Mouse (Mus musculus): ENCODE results near the gene Ntmt1. TPM values are rescaled to one million over a fixed set of nuclear protein-coding genes. Genes with fewer than 3 reads are reported as not detected.

Gene Ntmt1
- polyA plus RNA-seq, 1 experiment from 2014 or later = 26.0 TPM

DNA sequence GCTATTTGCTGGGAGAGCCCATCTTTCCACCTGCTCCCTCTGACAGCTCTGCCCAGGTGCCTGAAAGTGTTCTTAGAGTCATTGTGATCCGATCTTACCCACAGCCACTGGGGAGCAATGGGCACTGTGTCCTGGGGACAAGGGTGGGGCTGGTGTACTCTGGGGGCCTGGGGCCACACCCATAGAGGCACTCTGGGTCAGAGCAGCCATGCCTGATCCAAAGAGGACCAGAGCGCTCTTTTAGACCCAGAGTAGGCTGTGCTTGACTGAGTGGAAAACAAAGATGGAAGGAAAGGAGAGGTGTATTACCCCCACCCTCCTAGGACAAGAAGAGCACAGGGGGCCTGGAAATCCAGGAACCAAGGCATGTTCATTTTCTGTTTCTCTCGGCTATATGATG, 4.0 kb upstream of the Ntmt1 start, which contains the start of gene 1700001O22Rik:
TSS of gene 1700001O22Rik (minus strand) at position 58 of the 400 bp plus-strand sequence.
- Histone ChIP-seq H3K27me3 (peaks cover 80% of the 10 kb centered on the region), H3K4me3 (replicated peaks) (no peak within 1 kb of the TSS), H3K4me2 (no peak within 1 kb of the TSS), H3K36me3 (replicated peaks) (no peaks in the 10 kb centered on the region), H3K9me3 (replicated peaks) (no peaks in the 10 kb centered on the region), H3K4me1 (replicated peaks) (peaks cover 31% of the 10 kb centered on the region), H3K9ac (no peak within 1 kb of the TSS), H3K27ac (replicated peaks) (no peak within 1 kb of the TSS)
- WGBS (ENCODE audit: insufficient replicate concordance) = 56% methylated on average over 3 of the region's 3 CpGs
- no peak for ATAC-seq (ENCODE audit: insufficient read depth)

DNA sequence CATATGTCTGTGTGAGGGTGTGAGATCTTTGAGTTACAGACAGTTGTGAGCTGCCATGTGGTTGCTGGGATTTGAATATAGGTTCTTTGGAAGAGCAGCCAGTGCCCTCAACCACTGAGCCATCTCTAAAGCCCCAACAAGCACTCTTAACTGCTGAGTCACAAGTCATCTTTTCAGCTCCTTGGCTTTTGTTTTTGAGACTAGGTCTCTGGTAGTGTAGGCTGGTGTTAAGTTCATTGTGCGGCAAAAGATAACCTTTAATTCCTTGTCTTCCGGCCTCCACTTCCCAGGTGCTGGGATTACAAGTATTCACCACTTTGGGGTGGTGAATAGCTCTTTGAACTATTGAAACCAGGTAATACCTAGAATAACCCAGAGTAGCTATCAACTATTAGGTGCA, 1.6 kb upstream of the Ntmt1 start:
- 94% methylated on average over 2 of the region's 2 CpGs for WGBS (ENCODE audit: insufficient replicate concordance)
- ATAC-seq (ENCODE audit: insufficient read depth) = no peak
- no peak overlapping the region for H3K27ac ChIP-seq (replicated peaks)
- no peak overlapping the region for H3K9ac ChIP-seq
- peaks cover 57% of the 10 kb centered on the region for H3K27me3 ChIP-seq
- no peaks in the 10 kb centered on the region for H3K9me3 ChIP-seq (replicated peaks)
- H3K4me1 ChIP-seq (replicated peaks) = peaks cover 43% of the 10 kb centered on the region
- H3K36me3 ChIP-seq (replicated peaks) = no peaks in the 10 kb centered on the region
- no peak overlapping the region for H3K4me2 ChIP-seq
- H3K4me3 ChIP-seq (replicated peaks) = no peak overlapping the region

DNA sequence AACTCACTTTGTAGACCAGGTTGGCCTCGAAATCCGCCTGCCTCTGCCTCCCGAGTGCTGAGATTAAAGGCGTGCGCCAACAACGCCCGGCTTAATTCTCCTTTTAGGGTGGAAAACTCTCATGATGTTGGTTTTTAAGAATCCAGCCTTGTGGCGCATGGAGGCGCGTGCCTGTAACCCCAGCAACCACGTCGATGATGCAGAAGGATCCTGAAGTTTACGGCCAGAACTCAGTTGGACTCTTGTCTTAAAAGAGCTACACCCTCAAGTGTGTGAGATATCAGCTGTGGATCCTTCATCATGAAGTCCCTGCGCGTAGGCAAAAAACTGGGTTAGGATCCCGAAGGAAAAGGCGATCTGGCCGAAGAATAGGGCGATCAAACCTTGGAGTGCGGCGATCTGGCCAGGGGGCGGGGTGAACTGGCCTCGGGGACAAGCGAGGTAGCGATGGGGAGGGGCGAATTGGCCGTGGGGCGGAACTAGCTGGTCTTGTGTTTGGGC, 429 bp upstream of the Ntmt1 start:
- Histone ChIP-seq H3K36me3 (replicated peaks) (peaks cover 3% of the 10 kb centered on the region; the same call in 1 of the 2 replicates), H3K9ac (peak overlapping the region; percentile 61), H3K4me1 (replicated peaks) (peaks cover 32% of the 10 kb centered on the region), H3K27me3 (peaks cover 44% of the 10 kb centered on the region), H3K4me2 (peak overlapping the region; percentile 96), H3K9me3 (replicated peaks) (no peaks in the 10 kb centered on the region), H3K4me3 (replicated peaks) (peak overlapping the region; percentile 71), H3K27ac (replicated peaks) (peak overlapping the region; percentile 67)
- 7% methylated on average over 28 of the region's 28 CpGs for WGBS (ENCODE audit: insufficient replicate concordance)
- peak; percentile 6; the same call in 1 of the 2 replicates for ATAC-seq (ENCODE audit: insufficient read depth)

DNA sequence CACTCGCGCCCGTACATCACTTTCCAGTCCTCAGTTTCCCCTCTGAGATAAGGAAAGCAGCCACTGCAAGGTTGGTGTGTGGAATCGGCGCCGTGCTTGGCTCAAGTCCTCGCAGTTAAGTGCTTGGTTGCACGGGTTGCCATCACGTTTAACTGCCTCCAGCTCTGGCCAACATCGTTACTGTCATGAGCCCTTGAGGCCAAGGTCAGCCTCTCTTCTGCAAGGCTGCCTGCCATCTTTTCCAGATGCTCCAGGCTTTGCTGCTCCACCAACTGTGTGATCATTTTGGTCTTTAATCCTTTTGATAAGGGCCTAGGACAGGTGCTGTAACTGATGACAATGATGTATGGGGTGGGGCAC, 650 bp downstream of the Ntmt1 start:
- H3K4me2 ChIP-seq = peak overlapping the region; percentile 96
- H3K36me3 ChIP-seq (replicated peaks) = peaks cover 13% of the 10 kb centered on the region
- H3K9me3 ChIP-seq (replicated peaks) = no peaks in the 10 kb centered on the region
- ATAC-seq (ENCODE audit: insufficient read depth) = no peak
- H3K4me3 ChIP-seq (replicated peaks) = peak overlapping the region; percentile 71
- peaks cover 32% of the 10 kb centered on the region for H3K4me1 ChIP-seq (replicated peaks)
- WGBS (ENCODE audit: insufficient replicate concordance) = 2% methylated on average over 10 of the region's 10 CpGs
- H3K27ac ChIP-seq (replicated peaks) = peak overlapping the region; percentile 81
- peak overlapping the region; percentile 77 for H3K9ac ChIP-seq
- H3K27me3 ChIP-seq = peaks cover 34% of the 10 kb centered on the region

DNA sequence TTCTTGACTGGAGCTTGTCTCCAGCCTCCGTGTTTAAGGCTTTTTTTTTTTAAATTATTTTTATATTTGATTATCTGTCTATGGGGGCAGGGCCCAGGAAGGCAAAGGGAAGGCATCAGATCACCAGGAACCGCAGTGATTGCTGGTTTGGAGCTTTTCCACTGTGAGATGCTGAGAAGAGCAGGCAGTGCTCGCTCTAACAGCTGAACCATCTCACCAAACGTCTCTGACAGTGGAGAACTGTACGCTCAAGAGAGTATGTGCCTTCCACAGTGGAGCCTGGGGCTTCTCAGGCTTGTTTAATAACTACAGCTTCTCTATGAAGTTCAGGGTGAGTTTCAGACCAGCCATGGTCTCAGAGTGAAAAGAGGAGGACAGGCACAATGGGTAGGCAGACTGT, 1.9 kb downstream of the Ntmt1 start:
- H3K4me3 ChIP-seq (replicated peaks) = no peak overlapping the region

DNA sequence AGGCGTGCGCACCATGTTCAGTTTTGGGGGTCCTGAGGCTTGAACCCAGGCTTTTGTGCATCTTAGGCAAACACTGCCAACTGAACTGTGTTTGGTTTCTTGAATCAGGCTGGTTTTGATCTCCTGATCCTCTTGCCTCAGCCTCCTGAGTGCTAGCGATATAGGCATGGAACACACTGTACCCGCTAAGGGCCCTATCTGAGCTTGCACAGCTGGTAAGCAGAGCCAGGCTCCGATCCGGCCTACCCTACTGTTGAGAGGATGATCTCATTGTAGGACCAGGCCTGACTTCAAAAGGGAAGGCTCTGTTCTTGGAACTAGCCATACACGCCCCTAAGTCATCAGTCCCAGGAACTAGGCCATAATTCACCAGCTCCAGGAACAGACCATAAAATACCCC, 2.9 kb downstream of the Ntmt1 start:
- H3K27ac ChIP-seq (replicated peaks) = no peak overlapping the region
- ATAC-seq (ENCODE audit: insufficient read depth) = no peak
- H3K4me2 ChIP-seq = no peak overlapping the region
- H3K4me3 ChIP-seq (replicated peaks) = no peak overlapping the region
- H3K9ac ChIP-seq = no peak overlapping the region
- H3K27me3 ChIP-seq = peaks cover 12% of the 10 kb centered on the region
- 78% methylated on average over 7 of the region's 7 CpGs for WGBS (ENCODE audit: insufficient replicate concordance)
- peaks cover 35% of the 10 kb centered on the region for H3K36me3 ChIP-seq (replicated peaks)
- no peaks in the 10 kb centered on the region for H3K9me3 ChIP-seq (replicated peaks)
- H3K4me1 ChIP-seq (replicated peaks) = peaks cover 32% of the 10 kb centered on the region

More for the DNA sequence above, 1.9 kb downstream of the Ntmt1 start:
- no peak overlapping the region for H3K9ac ChIP-seq
- no peak overlapping the region for H3K4me2 ChIP-seq
- H3K36me3 ChIP-seq (replicated peaks) = peaks cover 25% of the 10 kb centered on the region
- H3K27me3 ChIP-seq = peaks cover 22% of the 10 kb centered on the region
- peaks cover 32% of the 10 kb centered on the region for H3K4me1 ChIP-seq (replicated peaks)
- 70% methylated on average over 5 of the region's 5 CpGs for WGBS (ENCODE audit: insufficient replicate concordance)
- no peak for ATAC-seq (ENCODE audit: insufficient read depth)
- no peak overlapping the region for H3K27ac ChIP-seq (replicated peaks)
- H3K9me3 ChIP-seq (replicated peaks) = no peaks in the 10 kb centered on the region

DNA sequence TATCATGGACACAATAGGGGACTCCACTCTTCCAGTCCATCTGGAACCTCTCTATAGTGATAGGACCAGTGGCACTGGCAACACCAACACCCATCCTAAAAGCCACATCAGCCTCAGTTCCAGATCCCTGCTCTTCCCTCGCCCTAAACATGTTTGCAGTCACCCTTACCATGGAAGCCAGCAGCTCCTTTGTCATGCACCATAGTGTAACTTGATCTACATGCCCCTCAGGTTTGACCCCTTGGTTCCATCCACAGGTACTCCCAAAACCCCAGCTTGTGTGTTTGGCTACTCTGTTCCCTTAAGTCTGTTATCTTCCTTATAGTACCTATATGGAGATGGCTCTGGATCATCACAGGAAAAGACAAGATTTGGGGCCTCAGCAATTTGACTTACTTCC, 8.8 kb downstream of the Ntmt1 start:
- H3K4me2 ChIP-seq = no peak overlapping the region
- no peak overlapping the region for H3K27ac ChIP-seq (replicated peaks)
- no peaks in the 10 kb centered on the region for H3K4me1 ChIP-seq (replicated peaks)
- H3K9me3 ChIP-seq (replicated peaks) = no peaks in the 10 kb centered on the region
- no peak overlapping the region for H3K4me3 ChIP-seq (replicated peaks)
- no peak for ATAC-seq (ENCODE audit: insufficient read depth)
- no peaks in the 10 kb centered on the region for H3K27me3 ChIP-seq
- peaks cover 69% of the 10 kb centered on the region for H3K36me3 ChIP-seq (replicated peaks)
- 82% methylated on average over 1 of the region's 1 CpGs for WGBS (ENCODE audit: insufficient replicate concordance)
- no peak overlapping the region for H3K9ac ChIP-seq

DNA sequence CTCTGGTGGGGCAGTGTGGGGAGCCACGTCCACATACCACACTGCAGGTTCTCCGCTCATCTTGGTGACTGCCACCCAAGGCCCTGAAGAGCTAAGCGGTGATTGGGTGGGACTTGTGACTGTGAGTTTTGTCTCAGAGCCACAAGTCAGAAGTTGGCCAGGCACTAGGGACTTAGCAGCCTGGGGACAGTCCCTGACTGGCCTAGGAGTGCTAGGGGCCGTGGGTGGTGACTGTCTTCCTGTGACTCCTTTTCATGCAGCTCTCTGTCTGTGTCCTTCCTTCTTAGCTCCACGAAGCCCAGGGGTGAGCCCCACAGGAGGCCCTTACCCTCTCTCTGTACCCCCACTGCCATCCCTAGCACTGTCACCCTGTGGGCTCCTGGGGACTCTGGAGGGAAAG, 12.2 kb downstream of the Ntmt1 start:
- H3K27ac ChIP-seq (replicated peaks) = no peak overlapping the region
- no peak overlapping the region for H3K4me3 ChIP-seq (replicated peaks)
- H3K36me3 ChIP-seq (replicated peaks) = peaks cover 74% of the 10 kb centered on the region
- 86% methylated on average over 5 of the region's 5 CpGs for WGBS (ENCODE audit: insufficient replicate concordance)
- peaks cover 5% of the 10 kb centered on the region; the same call in 1 of the 2 replicates for H3K4me1 ChIP-seq (replicated peaks)
- no peaks in the 10 kb centered on the region for H3K27me3 ChIP-seq
- no peak overlapping the region for H3K4me2 ChIP-seq
- no peak overlapping the region for H3K9ac ChIP-seq
- no peak for ATAC-seq (ENCODE audit: insufficient read depth)
- H3K9me3 ChIP-seq (replicated peaks) = no peaks in the 10 kb centered on the region

DNA sequence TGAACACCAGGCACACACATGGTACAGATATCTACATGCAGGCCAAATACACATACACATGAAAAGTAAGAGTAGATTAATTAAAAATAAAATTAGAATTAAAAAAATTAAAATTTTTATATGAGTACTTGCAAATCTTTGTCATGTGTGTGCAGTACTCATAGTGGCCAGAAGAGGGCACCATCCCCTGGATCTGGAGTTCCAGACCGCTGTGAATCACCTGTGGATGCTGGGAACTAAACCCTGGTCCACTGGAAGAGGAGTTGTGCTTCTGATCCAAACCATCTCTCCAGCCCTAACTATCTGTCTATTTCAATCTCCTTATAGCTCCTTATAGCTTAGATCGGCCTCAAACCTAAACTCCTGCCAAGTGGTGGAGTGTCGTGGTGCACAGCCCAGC, 13.4 kb downstream of the Ntmt1 start:
- H3K27ac ChIP-seq (replicated peaks) = no peak overlapping the region
- peaks cover 74% of the 10 kb centered on the region for H3K36me3 ChIP-seq (replicated peaks)

DNA sequence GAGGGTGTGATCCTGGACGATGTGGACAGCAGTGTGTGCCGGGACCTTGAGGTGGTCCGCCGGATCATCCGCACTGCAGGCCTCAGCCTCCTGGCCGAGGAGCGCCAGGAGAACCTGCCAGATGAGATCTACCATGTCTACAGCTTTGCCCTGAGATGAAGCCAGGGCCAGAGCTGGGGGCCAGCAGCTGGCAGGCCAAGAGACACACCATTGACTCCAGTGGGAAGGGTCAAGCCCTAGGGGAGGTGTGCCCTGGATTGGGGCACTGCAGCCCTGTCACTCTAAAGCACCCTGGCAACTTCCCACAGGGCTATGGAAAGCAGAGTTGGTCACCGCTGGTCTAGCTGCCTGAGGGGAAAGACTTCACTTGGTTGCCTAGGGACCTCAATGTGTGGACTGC, 14.8 kb downstream of the Ntmt1 start:
- Histone ChIP-seq H3K36me3 (replicated peaks) (peaks cover 74% of the 10 kb centered on the region), H3K27ac (replicated peaks) (0 out of 2 replicates have a peak overlapping the region, but pooled peaks have one; percentile 29), H3K4me1 (replicated peaks) (peaks cover 27% of the 10 kb centered on the region), H3K4me3 (replicated peaks) (no peak overlapping the region), H3K4me2 (no peak overlapping the region), H3K9ac (no peak overlapping the region), H3K9me3 (replicated peaks) (no peaks in the 10 kb centered on the region), H3K27me3 (no peaks in the 10 kb centered on the region)
- no peak for ATAC-seq (ENCODE audit: insufficient read depth)
- WGBS (ENCODE audit: insufficient replicate concordance) = 89% methylated on average over 8 of the region's 8 CpGs

More for the DNA sequence above, 13.4 kb downstream of the Ntmt1 start:
- peaks cover 14% of the 10 kb centered on the region for H3K4me1 ChIP-seq (replicated peaks)
- H3K9me3 ChIP-seq (replicated peaks) = no peaks in the 10 kb centered on the region
- WGBS (ENCODE audit: insufficient replicate concordance) = 89% methylated on average over 3 of the region's 3 CpGs
- no peak overlapping the region for H3K4me3 ChIP-seq (replicated peaks)
- no peak for ATAC-seq (ENCODE audit: insufficient read depth)
- H3K27me3 ChIP-seq = no peaks in the 10 kb centered on the region
- no peak overlapping the region for H3K4me2 ChIP-seq
- H3K9ac ChIP-seq = no peak overlapping the region

DNA sequence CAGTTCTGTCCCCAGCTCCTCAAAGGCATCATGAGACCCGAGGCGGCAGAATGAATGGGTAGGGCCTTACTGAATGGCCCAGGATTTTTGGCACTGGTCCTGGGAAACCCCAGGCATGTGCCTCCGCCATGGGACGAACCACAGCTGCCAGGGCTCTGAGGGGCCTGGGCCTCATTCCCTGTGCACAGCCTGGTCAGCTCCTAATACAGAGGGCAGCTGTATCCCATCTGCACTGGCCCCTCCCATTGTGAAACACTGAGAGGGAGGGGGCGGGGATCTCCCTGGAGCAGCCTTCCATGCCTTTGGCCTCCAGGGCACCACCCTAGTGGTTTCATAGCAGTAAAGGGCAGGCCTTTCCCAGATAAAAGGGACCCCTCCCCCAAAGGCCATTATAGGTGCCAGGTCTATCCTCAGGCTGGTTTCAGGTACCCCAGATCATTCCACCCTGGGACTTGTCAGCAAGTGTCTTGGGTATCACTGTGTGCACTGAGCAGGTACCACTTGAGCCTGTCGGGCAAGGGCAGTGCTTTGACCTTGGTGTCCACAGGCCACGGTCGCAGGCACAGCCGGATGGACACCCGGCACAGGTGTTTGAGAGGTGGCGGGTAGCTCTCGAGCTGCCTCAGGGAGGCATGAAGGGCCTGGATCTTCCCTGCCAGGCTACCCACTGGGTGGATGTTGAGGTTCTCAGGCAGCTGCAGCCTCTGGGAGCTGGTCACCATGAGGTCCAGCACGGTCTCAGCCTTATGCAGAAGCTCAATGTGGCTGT, 15.9 kb downstream of the Ntmt1 start:
- 80% methylated on average over 13 of the region's 13 CpGs for WGBS (ENCODE audit: insufficient replicate concordance)
- no peak overlapping the region for H3K4me2 ChIP-seq

More for the DNA sequence above, 15.9 kb downstream of the Ntmt1 start:
- no peaks in the 10 kb centered on the region for H3K9me3 ChIP-seq (replicated peaks)
- peaks cover 32% of the 10 kb centered on the region for H3K4me1 ChIP-seq (replicated peaks)
- ATAC-seq (ENCODE audit: insufficient read depth) = no peak
- no peak overlapping the region for H3K27ac ChIP-seq (replicated peaks)
- no peak overlapping the region for H3K9ac ChIP-seq
- peaks cover 72% of the 10 kb centered on the region for H3K36me3 ChIP-seq (replicated peaks)
- H3K27me3 ChIP-seq = no peaks in the 10 kb centered on the region
- H3K4me3 ChIP-seq (replicated peaks) = no peak overlapping the region

All from liver, embryonic 15.5 days (tissue).